27 mouse cellular contexts compared by ENCODE assay signal in genomic region chr9:59278199-59278598, GRCm38 (mm10). TPM values are rescaled to one million over a fixed set of nuclear protein-coding genes. Genes with fewer than 3 reads are reported as not detected.
DNase-seq lines count a peak whose midpoint lies in the region; ATAC-seq and TF ChIP-seq lines count a peak whose summit lies in the region.
"Had no signal": no experiment of that assay in that cellular context is flagged by ENCODE, and none has a peak within 500 bp of the region (broad histone marks: within the 10 kb centered on the region; RNA-seq: fewer than 3 reads in every experiment).

No protein-coding gene starts in this region.

- no peaks in the 10 kb centered on the region for H3K27me3 ChIP-seq in intestine, embryonic 15.5 days (replicated peaks)
- H3K27me3 ChIP-seq in intestine, postnatal 0 days (replicated peaks; ENCODE audit: control insufficient read depth, insufficient read depth, low read length) = no peaks in the 10 kb centered on the region
- no peaks in the 10 kb centered on the region for H3K27me3 ChIP-seq in myocyte (ENCODE audit: control insufficient read depth, insufficient read depth, insufficient read length)
- H3K27me3 ChIP-seq: embryonic facial prominence, embryonic 12.5 days; embryonic facial prominence, embryonic 15.5 days; heart, embryonic 13.5 days had no signal

- no peak overlapping the region for H3K4me3 ChIP-seq in intestine, embryonic 15.5 days (replicated peaks)
- no peak overlapping the region for H3K4me3 ChIP-seq in intestine, postnatal 0 days (ENCODE audit: low read depth, low read length)
- no peak overlapping the region for H3K4me3 ChIP-seq in myocyte
- H3K4me3 ChIP-seq: embryonic facial prominence, embryonic 12.5 days; embryonic facial prominence, embryonic 15.5 days; heart, adult 2 months; heart, embryonic 10.5 days; heart, embryonic 13.5 days had no signal

- no peak overlapping the region for H3K27ac ChIP-seq in intestine, embryonic 15.5 days
- H3K27ac ChIP-seq in intestine, postnatal 0 days (ENCODE audit: low read depth, low read length) = no peak overlapping the region
- H3K27ac ChIP-seq: embryonic facial prominence, embryonic 12.5 days; embryonic facial prominence, embryonic 15.5 days; heart, adult 2 months; heart, embryonic 10.5 days; heart, embryonic 13.5 days; hindbrain, embryonic 14.5 days; hindbrain, postnatal 0 days had no signal

- no peaks in the 10 kb centered on the region for H3K79me2 ChIP-seq in myocyte (ENCODE audit: control insufficient read depth, insufficient read depth)

- no peaks in the 10 kb centered on the region for H3K9me3 ChIP-seq in intestine, embryonic 15.5 days
- no peaks in the 10 kb centered on the region for H3K9me3 ChIP-seq in intestine, postnatal 0 days (ENCODE audit: control insufficient read depth)
- H3K9me3 ChIP-seq: embryonic facial prominence, embryonic 12.5 days; embryonic facial prominence, embryonic 15.5 days; heart, embryonic 10.5 days; heart, embryonic 13.5 days had no signal

- ATAC-seq in intestine, embryonic 15.5 days = peak; percentile 25; the same call in 1 of the 2 replicates
- no peak for ATAC-seq in intestine, postnatal 0 days
- ATAC-seq: CD4-positive, CD25-positive, alpha-beta regulatory T cell, adult 4 months; forebrain, embryonic 14.5 days; hindbrain, postnatal 0 days; inflammation-experienced regulatory T-cells, adult 6 months; Patski had no signal

- TF ChIP-seq POLR2A in myocyte (IDR thresholded peaks at IDR 0.05; ENCODE audit: insufficient read length, low read depth) = no peak

- H3K4me1 ChIP-seq in intestine, embryonic 15.5 days (replicated peaks) = peaks cover 7% of the 10 kb centered on the region
- H3K4me1 ChIP-seq in intestine, postnatal 0 days (replicated peaks; ENCODE audit: control insufficient read depth, insufficient read depth, low read length) = 0 out of 2 replicates have a peak, but pooled peaks cover 3% of the 10 kb centered on the region

- WGBS in intestine, embryonic 15.5 days = 78% methylated on average over 2 of the region's 2 CpGs
- WGBS in intestine, postnatal 0 days = 59% methylated on average over 2 of the region's 2 CpGs

- no peak overlapping the region for H3ac ChIP-seq in myocyte (ENCODE audit: control insufficient read depth, insufficient read length)

- no peak for TF ChIP-seq CTCF in intestine, postnatal 0 days (IDR thresholded peaks at IDR 0.05; ENCODE audit: low read depth)

- H3K36me3 ChIP-seq in intestine, embryonic 15.5 days = no peaks in the 10 kb centered on the region
- no peaks in the 10 kb centered on the region for H3K36me3 ChIP-seq in intestine, postnatal 0 days (ENCODE audit: control insufficient read depth, insufficient read depth)
- H3K36me3 ChIP-seq in myocyte (ENCODE audit: control insufficient read depth, insufficient read depth) = no peaks in the 10 kb centered on the region
- H3K36me3 ChIP-seq: embryonic facial prominence, embryonic 12.5 days; embryonic facial prominence, embryonic 15.5 days; heart, embryonic 10.5 days; heart, embryonic 13.5 days had no signal

- H3K9ac ChIP-seq in intestine, embryonic 15.5 days = no peak overlapping the region
- H3K9ac ChIP-seq in intestine, postnatal 0 days (ENCODE audit: low read depth, low read length) = no peak overlapping the region
- H3K9ac ChIP-seq: embryonic facial prominence, embryonic 12.5 days; embryonic facial prominence, embryonic 15.5 days; forebrain, postnatal 0 days; heart, embryonic 13.5 days; hindbrain, embryonic 14.5 days had no signal

- intact Hi-C loops in gastrocnemius, postnatal 14 days (cut with DNase I; ENCODE audit: low total_unique reads) = no loop called here

- peak; percentile 51 for DNase-seq in gastrocnemius, postnatal 14 days
- DNase-seq in spleen, postnatal 14 days (ENCODE audit: low spot score in 2 of 2) = no peak
- DNase-seq in Muller cell, postnatal 12 days (ENCODE audit: inconsistent ontology term) = no peak
- DNase-seq: adrenal gland, adult 2 months; adrenal gland, postnatal 14 days; cerebellum, adult 11 months; cerebellum, adult 2 months; cerebellum, adult 9-11 months; cerebellum, postnatal 25 days; forebrain, postnatal 0 days; heart, adult 2 months; heart, postnatal 14 days; heart, postnatal 4 days; kidney, adult 11 months had no signal

- no peak overlapping the region for H3K4me2 ChIP-seq in intestine, embryonic 15.5 days (replicated peaks)
- H3K4me2 ChIP-seq in intestine, postnatal 0 days (replicated peaks; ENCODE audit: low read depth) = no peak overlapping the region
- H3K4me2 ChIP-seq in myocyte (ENCODE audit: low read depth) = peak overlapping the region; percentile 1
- H3K4me2 ChIP-seq: embryonic facial prominence, embryonic 12.5 days; embryonic facial prominence, embryonic 15.5 days; heart, embryonic 13.5 days; hindbrain, embryonic 14.5 days had no signal

TF ChIP-seq in myocyte, 11 proteins besides CTCF, POLR2A, EP300 and RAD21:
- no peak for TF ChIP-seq MAX (IDR thresholded peaks at IDR 0.05; ENCODE audit: low read depth)
- TF ChIP-seq TCF12 (IDR thresholded peaks at IDR 0.05; ENCODE audit: insufficient read depth, poor library complexity, severe bottlenecking) = no peak
- TF ChIP-seq MYOG (IDR thresholded peaks at IDR 0.05; ENCODE audit: control insufficient read depth in 1 of 3, insufficient read depth in 1 of 3, insufficient read length in 2 of 3, low read depth in 2 of 3) = no peak
- TF ChIP-seq CEBPB (IDR thresholded peaks at IDR 0.05; ENCODE audit: insufficient read depth, poor library complexity, severe bottlenecking) = no peak
- TF ChIP-seq SRF (IDR thresholded peaks at IDR 0.05; ENCODE audit: control insufficient read depth, insufficient read length, low read depth) = no peak
- no peak for TF ChIP-seq E2F4 (IDR thresholded peaks at IDR 0.05; ENCODE audit: insufficient read depth)
- TF ChIP-seq TCF3 (IDR thresholded peaks at IDR 0.05; ENCODE audit: insufficient read length, low read depth) = no peak
- no peak for TF ChIP-seq POLR2AphosphoS2 (IDR thresholded peaks at IDR 0.05; ENCODE audit: insufficient read length, low read depth)
- TF ChIP-seq USF1 (IDR thresholded peaks at IDR 0.05; ENCODE audit: low read depth) = no peak
- TF ChIP-seq REST (IDR thresholded peaks at IDR 0.05; ENCODE audit: insufficient read depth, insufficient read length) = no peak
- TF ChIP-seq MYOD1 (IDR thresholded peaks at IDR 0.05; ENCODE audit: control insufficient read depth in 1 of 3, insufficient read length in 2 of 3, low read depth in 2 of 3) = no peak

RNA-seq across cellular contexts. Expression of gene Adpgk, which starts 13.2 kb away (rescaled TPM):
- polyA plus RNA-seq in intestine, embryonic 15.5 days (2015; fragmentation: Nextera tagmentation; extraction: Ambion mirVana) = 31.1 and 31.3 TPM in 2 replicates
- polyA plus RNA-seq in intestine, postnatal 0 days (2015; fragmentation: Nextera tagmentation; extraction: Ambion mirVana) = 8.0 and 8.4 TPM in 2 replicates
- 10 to 100 TPM; 11.4 to 12.8 TPM for total RNA-seq in gastrocnemius, postnatal 14 days (2021)
- polyA plus RNA-seq in myocyte (2012; fragmentation: generic; extraction: Trizol) = 25.4 TPM
